Mouse (Mus musculus) kidney, embryonic 15.5 days (tissue): ENCODE data around the gene Atp8a1. TPM values are rescaled to one million over a fixed set of nuclear protein-coding genes. Genes with fewer than 3 reads are reported as not detected.

ENCODE experiments used
- ATAC-seq: fragments of 200-750 bp; cut with Nextera tagmentation; replicated peaks from 2 replicates; pipeline ENCODE4 v1.8.0; 2017; ENCODE audit warnings: moderate TSS enrichment; ENCODE audit not compliant: low FRiP score
- H3K27ac ChIP-seq: fragments of 300-500 bp; sonication (generic); 2 replicates; pipeline ENCODE4 v1.5.1; 2015; ENCODE audit warnings: mild to moderate bottlenecking, inconsistent platforms
- H3K27me3 ChIP-seq: fragments of 300-500 bp; sonication (generic); 2 replicates; pipeline ENCODE4 v1.6.1; 2015; ENCODE audit warnings: inconsistent platforms
- H3K36me3 ChIP-seq: fragments of 300-500 bp; sonication (generic); 2 replicates; pipeline ENCODE4 v1.6.1; 2015; ENCODE audit warnings: inconsistent platforms
- H3K4me1 ChIP-seq: fragments of 300-500 bp; sonication (generic); 2 replicates; pipeline ENCODE4 v1.6.1; 2015; ENCODE audit warnings: inconsistent platforms
- H3K4me2 ChIP-seq: fragments of 300-500 bp; sonication (generic); 2 replicates; pipeline ENCODE4 v1.6.1; 2015; ENCODE audit warnings: moderate library complexity, mild to moderate bottlenecking, inconsistent platforms
- H3K4me3 ChIP-seq: fragments of 300-500 bp; sonication (generic); replicated peaks from 2 replicates; pipeline ENCODE4 v1.5.1; 2015; ENCODE audit warnings: mild to moderate bottlenecking, inconsistent platforms
- H3K9ac ChIP-seq: fragments of 300-500 bp; sonication (generic); 2 replicates; pipeline ENCODE4 v1.6.1; 2015; ENCODE audit warnings: mild to moderate bottlenecking, inconsistent platforms
- H3K9me3 ChIP-seq: fragments of 300-500 bp; sonication (generic); replicated peaks from 2 replicates; pipeline ENCODE4 v1.6.1; 2016; ENCODE audit warnings: inconsistent platforms
- WGBS: fragments of 180-500 bp; shearing (Covaris S2); methylation state at CpG from one replicate; pipeline ENCODE4 v1.1.7; 2015; ENCODE audit warnings: mixed read lengths; 5-methylcytosine and 5-hydroxymethylcytosine counted together
- polyA plus RNA-seq: library from polyadenylated mRNA; unstranded; fragments of >200 nt; fragmentation: Nextera tagmentation; extraction: Ambion mirVana; gene quantifications from 2 replicates; pipeline ENCODE4 v1.2.1, GENCODE M21; 2015

Atp8a1 gene
- 11.5 and 12.3 TPM in 2 replicates for polyA plus RNA-seq

- H3K4me3 ChIP-seq, result peak within 1 kb of the TSS; percentile 93
- under 1% methylated on average over 60 of the region's 64 CpGs for WGBS
- H3K27me3 ChIP-seq, result no peaks in the 10 kb centered on the region
- peaks cover 36% of the 10 kb centered on the region for H3K4me1 ChIP-seq
- H3K27ac ChIP-seq, result peak within 1 kb of the TSS; percentile 93
- H3K4me2 ChIP-seq, result peak within 1 kb of the TSS; percentile 89
- no peaks in the 10 kb centered on the region for H3K9me3 ChIP-seq
- peak; percentile 96 for ATAC-seq
- H3K36me3 ChIP-seq, result no peaks in the 10 kb centered on the region
- peak within 1 kb of the TSS; percentile 67 for H3K9ac ChIP-seq
Measured at GRCm38 (mm10) chr5:67847253-67848165, at the start of gene Atp8a1. Atp8a1 (minus strand) TSS chr5:67847434.

DNA sequence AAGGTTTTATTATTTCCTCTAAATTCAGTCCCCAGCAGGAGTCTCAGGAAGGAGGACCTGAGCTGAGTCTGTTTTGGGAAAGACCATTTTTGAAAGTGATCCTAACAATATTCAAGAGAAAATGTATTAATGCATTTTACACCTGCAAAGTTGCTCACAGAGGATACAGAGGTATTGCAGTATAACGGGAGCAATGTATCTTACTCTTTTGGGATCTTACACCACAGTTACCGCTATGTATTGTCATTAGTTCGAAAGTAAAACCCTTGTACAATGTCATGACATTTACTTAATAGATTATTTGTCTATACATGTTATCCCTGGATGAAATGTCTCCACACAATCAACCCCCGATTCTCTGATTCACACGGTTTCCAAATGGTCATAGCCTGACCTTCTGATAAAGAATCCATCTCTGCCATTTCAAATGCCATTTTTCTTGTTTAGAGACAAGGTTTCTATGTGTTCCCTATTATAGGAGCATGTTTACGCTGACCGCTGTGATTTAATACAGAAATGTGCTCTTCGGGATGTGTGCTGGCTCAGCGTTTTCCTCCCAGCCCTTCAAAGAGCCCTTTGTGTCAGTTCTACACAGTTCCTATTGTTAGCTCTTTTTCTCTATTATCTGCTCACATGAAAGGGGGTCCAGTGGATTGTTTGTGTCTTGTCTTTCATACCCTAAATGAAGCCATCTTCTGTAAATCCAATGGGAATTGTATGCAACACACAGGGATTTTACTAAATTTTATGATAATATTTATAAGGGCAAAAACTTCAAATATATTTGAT is 37.4 kb upstream of the Atp8a1 start:
- ATAC-seq, result no peak
- Histone ChIP-seq H3K4me3 (no peak overlapping the region), H3K36me3 (no peaks in the 10 kb centered on the region), H3K9me3 (no peaks in the 10 kb centered on the region), H3K4me2 (no peak overlapping the region), H3K9ac (no peak overlapping the region), H3K4me1 (no peaks in the 10 kb centered on the region), H3K27ac (no peak overlapping the region), H3K27me3 (no peaks in the 10 kb centered on the region)
- 84% methylated on average over 9 of the region's 9 CpGs for WGBS

DNA sequence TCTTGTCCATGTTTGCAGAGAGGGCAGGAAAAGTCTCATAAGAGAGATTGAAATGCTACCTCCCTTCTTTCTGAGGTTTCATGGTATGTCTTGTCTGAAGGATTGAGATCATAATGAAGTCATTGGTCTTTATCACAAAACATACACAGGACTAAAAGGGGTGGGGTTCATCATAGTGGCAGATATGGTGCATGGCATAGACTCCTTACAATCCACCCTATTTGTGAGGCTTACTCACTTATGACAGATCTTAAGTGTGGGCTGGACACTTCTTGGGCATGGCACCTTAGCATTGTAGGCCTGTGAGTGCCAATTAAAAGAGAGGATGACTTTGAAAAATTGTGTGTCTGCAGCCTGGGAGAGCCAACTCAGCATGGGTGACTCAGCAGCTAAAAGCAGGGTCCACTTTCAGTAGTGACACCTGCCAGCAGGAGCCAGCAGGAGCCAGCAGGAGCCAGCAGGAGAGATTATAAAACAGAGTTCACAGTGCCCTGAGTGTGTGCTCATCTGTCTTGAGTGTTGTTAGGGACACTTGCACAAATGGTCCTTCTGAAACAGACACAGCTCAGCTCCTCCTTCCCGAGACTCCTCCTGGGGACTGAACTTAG is 36.4 kb upstream of the Atp8a1 start:
- Histone ChIP-seq H3K9me3 (no peaks in the 10 kb centered on the region), H3K27me3 (no peaks in the 10 kb centered on the region), H3K4me2 (no peak overlapping the region), H3K36me3 (no peaks in the 10 kb centered on the region), H3K4me1 (no peaks in the 10 kb centered on the region), H3K27ac (no peak overlapping the region), H3K9ac (no peak overlapping the region), H3K4me3 (no peak overlapping the region)
- no peak for ATAC-seq
- WGBS, result 38% methylated on average over 1 of the region's 1 CpGs

DNA sequence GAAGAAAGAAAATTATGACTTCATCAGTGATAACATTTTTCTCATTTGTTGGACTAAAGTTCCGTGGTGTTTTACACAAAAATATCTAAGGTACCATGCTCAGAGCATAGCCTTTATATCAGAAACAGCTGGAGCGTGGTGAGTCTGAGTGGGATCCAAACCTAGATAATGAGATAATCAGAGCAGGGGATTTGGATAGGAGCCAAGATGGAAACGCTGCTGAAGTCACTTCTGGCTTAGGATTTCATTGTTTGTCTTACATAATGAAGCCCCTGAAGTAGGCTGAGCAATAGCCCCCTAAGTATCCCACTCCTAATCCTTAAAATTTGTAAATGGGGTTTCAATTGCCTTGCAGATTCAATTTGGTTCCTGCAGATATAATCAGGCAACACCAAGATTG is 24.2 kb upstream of the Atp8a1 start:
- Histone ChIP-seq H3K4me3 (no peak overlapping the region), H3K4me2 (no peak overlapping the region), H3K9ac (no peak overlapping the region), H3K27ac (no peak overlapping the region), H3K36me3 (no peaks in the 10 kb centered on the region), H3K9me3 (no peaks in the 10 kb centered on the region), H3K27me3 (no peaks in the 10 kb centered on the region), H3K4me1 (no peaks in the 10 kb centered on the region)
- WGBS, result 40% methylated on average over 3 of the region's 3 CpGs
- no peak for ATAC-seq

DNA sequence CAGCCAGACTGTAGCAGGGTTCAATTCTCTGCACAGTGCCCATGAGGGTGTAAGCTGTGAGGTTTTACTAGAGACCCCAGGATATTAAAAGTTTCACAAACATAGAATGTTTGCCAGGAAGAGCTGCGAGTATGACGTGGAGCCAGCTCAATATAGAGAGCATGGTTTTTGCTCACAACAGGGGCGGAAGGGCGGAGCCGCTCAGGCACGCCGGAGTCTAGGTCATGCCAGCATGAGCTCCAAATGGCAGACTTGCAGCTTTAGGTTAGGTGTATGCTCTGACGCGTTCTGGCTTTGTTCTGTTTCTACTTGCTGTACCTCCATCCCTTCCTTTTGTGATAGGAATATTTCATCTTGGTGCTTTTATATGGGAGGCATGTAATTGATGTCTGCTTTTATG is 19.0 kb upstream of the Atp8a1 start:
- WGBS, result 69% methylated on average over 9 of the region's 9 CpGs
- no peaks in the 10 kb centered on the region for H3K4me1 ChIP-seq
- H3K4me2 ChIP-seq, result no peak overlapping the region
- H3K9me3 ChIP-seq, result no peaks in the 10 kb centered on the region
- H3K27me3 ChIP-seq, result no peaks in the 10 kb centered on the region
- H3K4me3 ChIP-seq, result no peak overlapping the region
- no peaks in the 10 kb centered on the region for H3K36me3 ChIP-seq
- ATAC-seq, result no peak
- no peak overlapping the region for H3K9ac ChIP-seq
- no peak overlapping the region for H3K27ac ChIP-seq

DNA sequence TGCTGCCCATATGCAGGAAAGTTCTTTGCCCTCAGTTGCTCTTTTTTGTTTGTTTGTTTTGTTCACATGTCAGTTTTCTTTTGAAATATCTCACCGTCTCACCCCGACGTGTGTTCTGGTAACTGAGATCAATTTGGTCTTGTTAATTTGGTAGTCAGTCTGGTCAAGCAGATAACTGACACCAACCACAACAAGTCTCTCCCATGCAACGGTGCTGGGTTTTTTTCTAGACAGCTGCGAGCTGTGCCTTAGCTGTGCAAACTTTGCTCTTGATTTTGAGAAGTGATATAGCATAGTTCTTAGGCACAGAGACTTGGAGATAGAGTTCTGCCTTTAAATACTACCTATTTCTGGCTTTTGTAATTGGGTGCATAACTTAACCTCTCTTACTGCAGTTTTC is 18.4 kb upstream of the Atp8a1 start:
- H3K36me3 ChIP-seq, result no peaks in the 10 kb centered on the region
- no peak overlapping the region for H3K4me2 ChIP-seq
- WGBS, result 55% methylated on average over 5 of the region's 5 CpGs
- H3K4me3 ChIP-seq, result no peak overlapping the region
- H3K4me1 ChIP-seq, result no peaks in the 10 kb centered on the region
- ATAC-seq, result no peak
- no peak overlapping the region for H3K9ac ChIP-seq
- no peaks in the 10 kb centered on the region for H3K9me3 ChIP-seq
- no peaks in the 10 kb centered on the region for H3K27me3 ChIP-seq
- no peak overlapping the region for H3K27ac ChIP-seq

- Histone ChIP-seq H3K9me3 (no peaks in the 10 kb centered on the region), H3K4me2 (no peak overlapping the region), H3K27ac (no peak overlapping the region), H3K27me3 (no peaks in the 10 kb centered on the region), H3K4me1 (no peaks in the 10 kb centered on the region), H3K36me3 (no peaks in the 10 kb centered on the region), H3K9ac (no peak overlapping the region), H3K4me3 (no peak overlapping the region)
- no peak for ATAC-seq
- 63% methylated on average over 2 of the region's 2 CpGs for WGBS
Measured at GRCm38 (mm10) chr5:67864508-67865060, 17.4 kb upstream of the Atp8a1 start.

GRCm38 (mm10) chr5:67863950-67864391 is 16.7 kb upstream of the Atp8a1 start:
- H3K27ac ChIP-seq, result no peak overlapping the region
- H3K36me3 ChIP-seq, result no peaks in the 10 kb centered on the region
- no peak for ATAC-seq
- H3K9me3 ChIP-seq, result no peaks in the 10 kb centered on the region
- H3K9ac ChIP-seq, result no peak overlapping the region
- no peak overlapping the region for H3K4me3 ChIP-seq
- 60% methylated on average over 10 of the region's 10 CpGs for WGBS
- H3K4me1 ChIP-seq, result no peaks in the 10 kb centered on the region
- H3K27me3 ChIP-seq, result no peaks in the 10 kb centered on the region
- H3K4me2 ChIP-seq, result no peak overlapping the region

DNA sequence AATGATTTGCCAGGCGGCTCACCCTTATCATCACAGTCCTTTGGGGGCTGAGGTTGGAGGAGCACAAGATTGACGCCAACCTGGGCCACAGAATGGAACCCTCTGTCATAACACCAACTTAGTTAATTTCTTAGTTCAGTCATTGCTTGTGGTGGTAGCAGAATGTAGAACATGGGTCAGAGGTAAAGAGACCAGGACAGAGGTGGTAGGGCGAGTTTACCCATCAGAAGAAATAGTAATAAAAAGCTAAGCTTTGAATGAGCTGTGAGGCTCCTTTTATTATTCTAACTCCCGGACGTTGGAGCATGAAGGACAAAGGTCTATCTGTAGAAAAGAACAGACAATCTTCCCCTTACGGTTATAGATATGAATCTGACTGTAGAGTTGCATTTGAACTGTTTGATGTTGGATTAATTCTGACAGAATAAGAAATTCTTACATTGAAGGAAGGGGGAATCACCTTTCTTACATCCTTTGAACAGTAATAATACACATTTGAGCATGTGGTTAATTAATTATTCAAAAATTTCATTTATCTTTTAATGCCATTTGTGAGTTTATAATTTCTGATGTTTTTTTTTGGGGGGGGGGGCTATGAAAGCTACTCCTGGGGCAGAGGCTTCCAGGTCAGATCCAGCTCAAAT is 7.9 kb upstream of the Atp8a1 start:
- H3K27me3 ChIP-seq, result no peaks in the 10 kb centered on the region
- no peak overlapping the region for H3K4me2 ChIP-seq
- H3K36me3 ChIP-seq, result no peaks in the 10 kb centered on the region
- no peak overlapping the region for H3K9ac ChIP-seq
- no peaks in the 10 kb centered on the region for H3K9me3 ChIP-seq
- no peak overlapping the region for H3K4me3 ChIP-seq
- 81% methylated on average over 6 of the region's 6 CpGs for WGBS
- no peaks in the 10 kb centered on the region for H3K4me1 ChIP-seq
- ATAC-seq, result no peak
- H3K27ac ChIP-seq, result no peak overlapping the region

DNA sequence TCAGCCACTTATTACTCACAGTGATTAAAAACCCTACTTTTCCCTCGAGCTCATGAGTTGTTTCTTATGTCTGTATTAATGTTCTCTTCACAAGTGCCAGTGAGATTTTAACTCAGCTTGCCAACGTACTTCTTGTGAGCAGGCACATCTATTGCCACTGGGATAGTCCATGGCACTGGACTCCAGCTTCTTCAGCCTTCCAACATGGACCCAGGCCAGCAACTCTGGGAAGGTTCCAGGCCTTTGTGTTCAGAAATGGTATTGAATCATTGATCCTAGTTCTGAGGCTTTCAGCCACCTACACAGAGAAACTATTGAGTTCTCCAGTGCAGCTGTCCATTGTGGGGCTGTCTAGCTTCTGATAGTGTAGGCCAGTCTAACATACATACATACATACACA is 5.6 kb upstream of the Atp8a1 start:
- no peak overlapping the region for H3K4me2 ChIP-seq
- H3K9me3 ChIP-seq, result no peaks in the 10 kb centered on the region
- H3K4me1 ChIP-seq, result peaks cover 4% of the 10 kb centered on the region
- no peak for ATAC-seq
- no peaks in the 10 kb centered on the region for H3K36me3 ChIP-seq
- no peak overlapping the region for H3K4me3 ChIP-seq
- WGBS, result 76% methylated on average over 2 of the region's 2 CpGs
- H3K27ac ChIP-seq, result no peak overlapping the region
- H3K27me3 ChIP-seq, result no peaks in the 10 kb centered on the region
- no peak overlapping the region for H3K9ac ChIP-seq

DNA sequence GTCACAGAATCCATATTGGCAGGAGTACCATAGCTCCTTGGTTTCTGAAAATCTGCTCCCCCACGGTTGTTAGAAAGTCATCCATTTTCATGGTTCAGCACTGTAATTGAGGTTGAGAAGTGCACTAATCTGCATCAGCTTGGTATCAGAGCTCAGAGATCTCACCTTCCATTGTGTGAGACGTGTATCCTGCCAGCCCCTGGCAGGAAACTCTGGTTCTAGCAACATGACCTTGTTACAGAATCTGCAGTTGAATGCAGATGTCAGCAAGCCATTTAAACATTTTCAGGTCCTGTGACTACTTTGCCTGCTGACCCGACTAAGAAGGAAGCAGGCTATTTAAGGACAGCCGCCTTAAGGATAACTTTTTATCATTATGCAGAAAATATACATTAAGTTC is 2.2 kb upstream of the Atp8a1 start:
- no peak for ATAC-seq
- Histone ChIP-seq H3K4me1 (peaks cover 30% of the 10 kb centered on the region), H3K27ac (no peak overlapping the region), H3K9me3 (no peaks in the 10 kb centered on the region), H3K9ac (no peak overlapping the region), H3K4me2 (no peak overlapping the region), H3K4me3 (no peak overlapping the region), H3K36me3 (no peaks in the 10 kb centered on the region), H3K27me3 (no peaks in the 10 kb centered on the region)
- WGBS, result 77% methylated on average over 4 of the region's 4 CpGs
